11 mouse cellular contexts compared by ENCODE assay signal in the genomic region with DNA sequence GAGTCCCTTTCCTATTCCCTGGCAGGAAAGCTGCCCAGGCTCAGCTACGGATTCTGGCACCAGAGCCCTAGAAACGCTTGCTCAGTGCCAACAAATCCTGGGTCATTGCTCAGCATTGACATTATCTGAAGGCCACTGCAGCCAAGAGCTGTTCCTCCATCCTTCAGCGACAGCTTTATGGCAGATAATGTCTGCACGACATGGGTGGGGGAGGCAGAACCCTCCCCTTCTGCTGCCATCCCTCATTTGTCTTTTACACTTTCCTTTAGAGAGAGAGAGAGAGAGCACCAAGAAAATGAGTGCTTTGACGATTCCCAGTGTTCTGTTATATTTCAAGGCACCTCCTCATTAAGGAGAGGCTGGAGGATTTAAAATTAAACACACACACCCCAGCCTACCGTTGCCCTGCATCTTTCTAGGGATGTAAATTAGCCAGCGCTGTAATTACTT. TPM values are rescaled to one million over a fixed set of nuclear protein-coding genes. Genes with fewer than 3 reads are reported as not detected.
DNase-seq lines count a peak whose midpoint lies in the region; ATAC-seq and TF ChIP-seq lines count a peak whose summit lies in the region.
"Had no signal": no experiment of that assay in that cellular context is flagged by ENCODE, and none has a peak within 500 bp of the region (broad histone marks: within the 10 kb centered on the region; RNA-seq: fewer than 3 reads in every experiment).

No protein-coding gene starts in this region.

- ATAC-seq in kidney, embryonic 14.5 days (ENCODE audit: low FRiP score, low TSS enrichment): no peak
- ATAC-seq in forebrain, postnatal 0 days: peak; percentile 42
- no peak for ATAC-seq in liver, embryonic 12.5 days
- ATAC-seq: intestine, embryonic 15.5 days had no signal

- TF ChIP-seq CTCF in forebrain, postnatal 0 days (IDR thresholded peaks at IDR 0.05; ENCODE audit: low read depth): no peak
- TF ChIP-seq CTCF in gastrocnemius, adult 2 months (IDR thresholded peaks at IDR 0.05): no peak

- H3K36me3 ChIP-seq in kidney, embryonic 14.5 days (ENCODE audit: control insufficient read depth, insufficient read depth, low read length): no peaks in the 10 kb centered on the region
- peaks cover 21% of the 10 kb centered on the region for H3K36me3 ChIP-seq in forebrain, postnatal 0 days (ENCODE audit: insufficient read depth)
- no peaks in the 10 kb centered on the region for H3K36me3 ChIP-seq in liver, embryonic 12.5 days
- H3K36me3 ChIP-seq: intestine, embryonic 15.5 days had no signal

- H3K9me3 ChIP-seq in kidney, embryonic 14.5 days (ENCODE audit: control insufficient read depth, low read length): peaks cover 14% of the 10 kb centered on the region
- no peaks in the 10 kb centered on the region for H3K9me3 ChIP-seq in forebrain, postnatal 0 days (ENCODE audit: low read length)
- peaks cover 14% of the 10 kb centered on the region; the same call in 1 of the 2 replicates for H3K9me3 ChIP-seq in liver, embryonic 12.5 days (replicated peaks)
- H3K9me3 ChIP-seq: intestine, embryonic 15.5 days had no signal

- H3K4me3 ChIP-seq in kidney, embryonic 14.5 days (ENCODE audit: low read length): no peak overlapping the region
- H3K4me3 ChIP-seq in forebrain, postnatal 0 days (ENCODE audit: low read depth, low read length): no peak overlapping the region
- no peak overlapping the region for H3K4me3 ChIP-seq in liver, embryonic 12.5 days
- H3K4me3 ChIP-seq in gastrocnemius, adult 2 months: no peak overlapping the region
- H3K4me3 ChIP-seq: erythroblast, embryonic 14.5 days; intestine, embryonic 15.5 days had no signal

- no peak overlapping the region for H3K9ac ChIP-seq in kidney, embryonic 14.5 days (ENCODE audit: low read depth, low read length)
- H3K9ac ChIP-seq in forebrain, postnatal 0 days: 0 out of 2 replicates have a peak overlapping the region, but pooled peaks have one; percentile 35
- no peak overlapping the region for H3K9ac ChIP-seq in liver, embryonic 12.5 days
- H3K9ac ChIP-seq: intestine, embryonic 15.5 days had no signal

- no peaks in the 10 kb centered on the region for H3K27me3 ChIP-seq in kidney, embryonic 14.5 days (ENCODE audit: control insufficient read depth, insufficient read depth, low read length)
- H3K27me3 ChIP-seq in forebrain, postnatal 0 days (ENCODE audit: insufficient read depth, low read length): no peaks in the 10 kb centered on the region
- no peaks in the 10 kb centered on the region for H3K27me3 ChIP-seq in liver, embryonic 12.5 days (replicated peaks)
- H3K27me3 ChIP-seq: intestine, embryonic 15.5 days had no signal

- no peak overlapping the region for H3K27ac ChIP-seq in kidney, embryonic 14.5 days (ENCODE audit: low read depth, low read length)
- peak overlapping the region; percentile 62 for H3K27ac ChIP-seq in forebrain, postnatal 0 days (ENCODE audit: low read depth, low read length)
- H3K27ac ChIP-seq in liver, embryonic 12.5 days: no peak overlapping the region
- no peak overlapping the region for H3K27ac ChIP-seq in gastrocnemius, adult 2 months
- H3K27ac ChIP-seq: intestine, embryonic 15.5 days had no signal

- intact Hi-C loops in gastrocnemius, adult 2 months (cut with DNase I): no loop called here

- peak; percentile 17 for DNase-seq in kidney, adult 18-20 months
- peak; percentile 27 for DNase-seq in adipocyte (ENCODE audit: low spot score)
- peak; percentile 95 for DNase-seq in brain, adult 2 months (ENCODE audit: low read depth, low spot score)
- peak; percentile 69 for DNase-seq in forebrain, postnatal 0 days
- DNase-seq in c-Kit-positive CD71-positive TER-119-positive erythroid progenitor cells, embryonic 14.5 days (ENCODE audit: low spot score): no peak
- no peak for DNase-seq in gastrocnemius, adult 2 months

- no peak overlapping the region for H3K4me2 ChIP-seq in kidney, embryonic 14.5 days (replicated peaks; ENCODE audit: low read depth, low read length)
- peak overlapping the region; percentile 0; the same call in 1 of the 2 replicates for H3K4me2 ChIP-seq in forebrain, postnatal 0 days (ENCODE audit: low read depth)
- H3K4me2 ChIP-seq in liver, embryonic 12.5 days: no peak overlapping the region
- H3K4me2 ChIP-seq: intestine, embryonic 15.5 days had no signal

- WGBS in kidney, embryonic 14.5 days: 36% methylated on average over 7 of the region's 7 CpGs
- WGBS in forebrain, postnatal 0 days: 11% methylated on average over 7 of the region's 7 CpGs
- WGBS in liver, embryonic 12.5 days (ENCODE audit: insufficient replicate concordance): 45% methylated on average over 7 of the region's 7 CpGs

- peaks cover 9% of the 10 kb centered on the region; the same call in 1 of the 2 replicates for H3K4me1 ChIP-seq in kidney, embryonic 14.5 days (ENCODE audit: control insufficient read depth, insufficient read depth, low read length)
- H3K4me1 ChIP-seq in forebrain, postnatal 0 days (ENCODE audit: insufficient read depth): peaks cover 23% of the 10 kb centered on the region
- H3K4me1 ChIP-seq in liver, embryonic 12.5 days: no peaks in the 10 kb centered on the region
- H3K4me1 ChIP-seq: intestine, embryonic 15.5 days had no signal

RNA-seq across cellular contexts. Expression of gene Slc6a17, which starts 16.1 kb away (rescaled TPM):
- polyA plus RNA-seq in kidney, embryonic 14.5 days (2014; fragmentation: Nextera tagmentation; extraction: Ambion mirVana): 1.7 and 2.9 TPM in 2 replicates
- 61.2 and 68.9 TPM in 2 replicates for total RNA-seq in forebrain, postnatal 0 days (2014; rRNA removed)
- polyA plus RNA-seq in forebrain, postnatal 0 days (2015; fragmentation: Nextera tagmentation; extraction: Ambion mirVana): 20.3 and 22.7 TPM in 2 replicates
- polyA plus RNA-seq in liver, embryonic 12.5 days (2016; fragmentation: Nextera tagmentation; extraction: Ambion mirVana): 0.42 and 0.61 TPM in 2 replicates
- total RNA-seq in gastrocnemius, adult 2 months (2021): under 1 TPM; 0.28 to 0.81 TPM
- polyA plus RNA-seq: erythroblast, embryonic 14.5 days had no signal

RNA-seq across cellular contexts. Expression of gene Kcnc4, which starts 42.4 kb away (rescaled TPM):
- polyA plus RNA-seq in kidney, embryonic 14.5 days (2014; fragmentation: Nextera tagmentation; extraction: Ambion mirVana): 0.16 TPM in 1 of 2 replicates, not detected in the other
- total RNA-seq in forebrain, postnatal 0 days (2014; rRNA removed): 10.7 and 15.4 TPM in 2 replicates
- polyA plus RNA-seq in forebrain, postnatal 0 days (2015; fragmentation: Nextera tagmentation; extraction: Ambion mirVana): 4.2 and 6.6 TPM in 2 replicates
- not detected in 2 replicates for polyA plus RNA-seq in liver, embryonic 12.5 days (2016; fragmentation: Nextera tagmentation; extraction: Ambion mirVana)
- total RNA-seq in gastrocnemius, adult 2 months (2021): 10 to 100 TPM; 51.9 to 72.3 TPM
- polyA plus RNA-seq: erythroblast, embryonic 14.5 days had no signal

RNA-seq across cellular contexts. Expression of gene Ubl4b, which starts 53.1 kb away (rescaled TPM):
- not detected in 2 replicates for polyA plus RNA-seq in kidney, embryonic 14.5 days (2014; fragmentation: Nextera tagmentation; extraction: Ambion mirVana)
- total RNA-seq in forebrain, postnatal 0 days (2014; rRNA removed): 0.23 TPM in 1 of 2 replicates, not detected in the other
- not detected in 2 replicates for polyA plus RNA-seq in forebrain, postnatal 0 days (2015; fragmentation: Nextera tagmentation; extraction: Ambion mirVana)
- not detected in 2 replicates for polyA plus RNA-seq in liver, embryonic 12.5 days (2016; fragmentation: Nextera tagmentation; extraction: Ambion mirVana)
- total RNA-seq in gastrocnemius, adult 2 months (2021): not detected
- polyA plus RNA-seq: erythroblast, embryonic 14.5 days; intestine, embryonic 15.5 days; urinary bladder, adult 2 months had no signal

Comparison
In these comparisons a context has a peak if more than half of its experiments do, and no peak if none do; other contexts are left out.
1. DNase-seq: peak in kidney, adult 18-20 months (single experiment), adipocyte (single experiment), brain, adult 2 months (single experiment) and forebrain, postnatal 0 days (single experiment); none in c-Kit-positive CD71-positive TER-119-positive erythroid progenitor cells, embryonic 14.5 days (single experiment) and gastrocnemius, adult 2 months (single experiment).